Mouse (Mus musculus) hindbrain, postnatal 0 days (tissue): ENCODE measurements around the gene Rpl27. TPM values are rescaled to one million over a fixed set of nuclear protein-coding genes. Genes with fewer than 3 reads are reported as not detected.

ENCODE experiments used
- ATAC-seq: fragments of 200-750 bp; cut with Nextera tagmentation; 2 replicates; pipeline ENCODE4 v1.8.0; 2017; ENCODE audit warnings: mild to moderate bottlenecking, moderate TSS enrichment, moderate library complexity
- DNase-seq: peaks from one replicate; pipeline ENCODE4 v3.0.0-alpha.2; 2015; ENCODE audit warnings: low spot score
- H3K27ac ChIP-seq: fragments of 300-500 bp; sonication (generic); 2 replicates; pipeline ENCODE4 v1.5.1; 2014; ENCODE audit warnings: mild to moderate bottlenecking
- H3K27me3 ChIP-seq: fragments of 300-500 bp; sonication (generic); 2 replicates; pipeline ENCODE4 v1.6.1; 2014; ENCODE audit warnings: low read length, mixed read lengths; ENCODE audit not compliant: insufficient read depth
- H3K36me3 ChIP-seq: fragments of 300-500 bp; sonication (generic); 2 replicates; pipeline ENCODE4 v1.6.1; 2014; ENCODE audit warnings: low read length, mixed read lengths; ENCODE audit not compliant: insufficient read depth
- H3K4me1 ChIP-seq: fragments of 300-500 bp; sonication (generic); 2 replicates; pipeline ENCODE4 v1.6.1; 2014; ENCODE audit warnings: antibody characterized with exemption, low read length, mixed read lengths; ENCODE audit not compliant: insufficient read depth
- H3K4me2 ChIP-seq: fragments of 300-500 bp; sonication (generic); 2 replicates; pipeline ENCODE4 v1.6.1; 2014; ENCODE audit warnings: low read depth, mild to moderate bottlenecking, low read length, moderate library complexity, mixed read lengths
- H3K4me3 ChIP-seq: fragments of 300-500 bp; sonication (generic); 2 replicates; pipeline ENCODE4 v1.5.1; 2014; ENCODE audit warnings: low read length
- H3K9ac ChIP-seq: fragments of 300-500 bp; sonication (generic); replicated peaks from 2 replicates; pipeline ENCODE4 v1.6.1; 2014; ENCODE audit warnings: mild to moderate bottlenecking, low read length, moderate library complexity, mixed read lengths
- H3K9me3 ChIP-seq: fragments of 300-500 bp; sonication (generic); 2 replicates; pipeline ENCODE4 v1.6.1; 2016; ENCODE audit warnings: low read length, mixed read lengths
- CTCF ChIP-seq: IDR thresholded peaks from 2 replicates; pipeline ENCODE4 v1.5.1; 2016; ENCODE audit warnings: antibody characterized with exemption, control low read depth, low read depth
- WGBS: fragments of 180-500 bp; shearing (Covaris S2); extraction: QIAGEN DNeasy Blood & Tissue Kit; methylation state at CpG from one replicate; pipeline ENCODE4 v1.1.7; 2014; 5-methylcytosine and 5-hydroxymethylcytosine counted together
- microRNA-seq, 2 experiments: library from miRNA; unstranded; fragments of <30 nt; microRNA quantifications; one replicate each; pipeline ENCODE4; 2016
- polyA plus RNA-seq: library from polyadenylated mRNA; unstranded; fragments of >200 nt; fragmentation: Nextera tagmentation; extraction: Ambion mirVana; gene quantifications from 2 replicates; pipeline ENCODE4 v1.2.1, GENCODE M21; 2015
- total RNA-seq: library from RNA; depleted of rRNA; stranded (reverse); fragments of >200 nt; gene quantifications from 2 replicates; pipeline ENCODE4 v1.2.3, GENCODE M21; 2014; rRNA removed

Rpl27 gene
- total and polyA plus RNA-seq, 2 experiments from 2014 or later: 276 to 535 TPM

GRCm38 (mm10) chr11:101480912-101481311 lies 38.8 kb downstream of the Rpl27 start:
- H3K9ac ChIP-seq: no peak overlapping the region
- H3K4me3 ChIP-seq: no peak overlapping the region
- WGBS: 62% methylated on average over 6 of the region's 6 CpGs
- TF ChIP-seq CTCF: no peak
- H3K4me1 ChIP-seq: peaks cover 12% of the 10 kb centered on the region
- no peaks in the 10 kb centered on the region for H3K27me3 ChIP-seq
- no peaks in the 10 kb centered on the region for H3K9me3 ChIP-seq
- ATAC-seq (no peak), DNase-seq (no peak)
- no peak overlapping the region for H3K4me2 ChIP-seq
- H3K36me3 ChIP-seq: no peaks in the 10 kb centered on the region
- H3K27ac ChIP-seq: no peak overlapping the region

DNA sequence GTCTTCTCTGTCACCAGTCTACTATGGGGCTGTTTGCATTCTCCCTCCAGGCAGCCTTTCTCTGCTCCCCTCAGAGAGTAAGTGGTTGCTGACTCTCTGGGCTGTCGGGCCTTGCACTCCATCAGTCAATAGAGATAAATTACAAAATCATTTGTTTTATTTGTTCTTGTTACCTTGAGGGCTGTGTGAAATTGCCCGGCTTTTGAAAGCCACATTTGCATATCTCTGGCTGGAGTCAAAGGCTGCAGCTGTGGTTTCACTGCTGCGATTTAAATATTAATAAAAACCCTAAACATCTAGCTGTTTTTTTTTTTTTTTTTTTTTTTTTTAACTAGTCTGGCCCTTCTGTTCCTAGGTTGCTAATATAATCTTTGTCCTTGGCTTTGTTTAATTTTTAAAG lies 41.7 kb downstream of the Rpl27 start:
- H3K9me3 ChIP-seq: no peaks in the 10 kb centered on the region
- no peak overlapping the region for H3K4me3 ChIP-seq
- no peak overlapping the region for H3K9ac ChIP-seq
- H3K4me2 ChIP-seq: no peak overlapping the region
- H3K36me3 ChIP-seq: no peaks in the 10 kb centered on the region
- ATAC-seq: no peak
- peaks cover 6% of the 10 kb centered on the region; the same call in 1 of the 2 replicates for H3K4me1 ChIP-seq
- H3K27ac ChIP-seq: no peak overlapping the region
- 18% methylated on average over 3 of the region's 3 CpGs for WGBS
- TF ChIP-seq CTCF: no peak
- DNase-seq: no peak
- H3K27me3 ChIP-seq: no peaks in the 10 kb centered on the region

DNA sequence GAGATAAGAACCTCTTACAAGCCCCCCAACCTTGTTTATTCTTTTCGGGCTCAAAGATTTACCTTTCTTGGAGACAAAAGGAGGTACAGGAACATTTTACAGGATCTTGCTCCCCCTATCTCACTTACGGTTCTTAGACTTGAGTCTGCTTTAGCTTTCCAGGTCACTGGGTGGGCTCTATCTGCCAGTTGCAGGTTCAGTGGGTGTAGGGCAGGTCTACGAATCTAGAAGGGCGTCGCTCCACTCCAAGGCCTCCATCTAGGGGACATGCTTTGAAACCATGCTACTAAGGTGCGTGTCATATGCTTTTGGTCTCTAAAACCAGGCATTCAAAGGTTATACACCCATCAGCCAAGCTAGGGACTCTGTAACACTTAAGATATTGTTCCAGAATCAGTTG lies 42.1 kb downstream of the Rpl27 start:
- Histone ChIP-seq H3K27me3 (no peaks in the 10 kb centered on the region), H3K9me3 (no peaks in the 10 kb centered on the region), H3K4me1 (peaks cover 2% of the 10 kb centered on the region; the same call in 1 of the 2 replicates), H3K36me3 (no peaks in the 10 kb centered on the region), H3K4me2 (no peak overlapping the region), H3K9ac (no peak overlapping the region), H3K4me3 (no peak overlapping the region), H3K27ac (no peak overlapping the region)
- no peak for TF ChIP-seq CTCF
- no peak for ATAC-seq
- no peak for DNase-seq
- 72% methylated on average over 6 of the region's 6 CpGs for WGBS

DNA sequence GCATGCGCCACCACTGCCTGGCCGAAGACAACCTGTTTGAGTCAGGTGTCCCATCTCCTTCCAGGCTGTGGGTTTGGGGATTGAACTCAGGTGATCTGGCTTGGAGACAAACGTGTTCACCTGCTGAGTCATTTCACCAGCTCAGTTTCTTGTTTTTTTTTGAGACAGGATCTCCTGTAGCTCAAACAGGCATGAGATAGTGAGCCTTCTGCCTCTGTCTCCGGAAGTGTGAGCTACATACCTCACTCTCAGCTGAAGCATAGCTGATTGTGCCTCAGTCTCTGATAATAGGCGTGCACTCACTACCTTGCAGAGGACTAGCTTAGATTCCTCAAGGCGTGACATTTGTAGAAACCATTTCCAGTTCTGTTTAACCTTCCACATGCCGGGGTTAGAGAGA lies 42.7 kb downstream of the Rpl27 start:
- DNase-seq: no peak
- WGBS: 84% methylated on average over 7 of the region's 7 CpGs
- Histone ChIP-seq H3K4me1 (no peaks in the 10 kb centered on the region), H3K27me3 (no peaks in the 10 kb centered on the region), H3K36me3 (no peaks in the 10 kb centered on the region), H3K4me2 (no peak overlapping the region), H3K9ac (no peak overlapping the region), H3K4me3 (no peak overlapping the region), H3K27ac (no peak overlapping the region), H3K9me3 (no peaks in the 10 kb centered on the region)
- no peak for ATAC-seq
- no peak for TF ChIP-seq CTCF

- Histone ChIP-seq H3K4me1 (no peaks in the 10 kb centered on the region), H3K36me3 (no peaks in the 10 kb centered on the region), H3K4me3 (no peak overlapping the region), H3K4me2 (no peak overlapping the region), H3K9me3 (no peaks in the 10 kb centered on the region), H3K27ac (no peak overlapping the region), H3K27me3 (no peaks in the 10 kb centered on the region), H3K9ac (no peak overlapping the region)
- ATAC-seq (no peak), DNase-seq (no peak)
- TF ChIP-seq CTCF: no peak
- WGBS: 48% methylated on average over 6 of the region's 6 CpGs
Measured at GRCm38 (mm10) chr11:101485509-101486028, 43.5 kb downstream of the Rpl27 start.

GRCm38 (mm10) chr11:101486126-101486525 lies 44.0 kb downstream of the Rpl27 start:
- no peak overlapping the region for H3K27ac ChIP-seq

More at GRCm38 (mm10) chr11:101486126-101486525, 44.0 kb downstream of the Rpl27 start:
- ATAC-seq (no peak), DNase-seq (no peak)
- 73% methylated on average over 6 of the region's 6 CpGs for WGBS
- no peak overlapping the region for H3K4me2 ChIP-seq
- no peak overlapping the region for H3K4me3 ChIP-seq
- H3K36me3 ChIP-seq: no peaks in the 10 kb centered on the region
- TF ChIP-seq CTCF: no peak
- no peak overlapping the region for H3K9ac ChIP-seq
- no peaks in the 10 kb centered on the region for H3K9me3 ChIP-seq
- no peaks in the 10 kb centered on the region for H3K27me3 ChIP-seq
- no peaks in the 10 kb centered on the region for H3K4me1 ChIP-seq

Small RNAs within 50 kb of the gene (microRNA-seq; reads per million reads assigned to microRNA genes)
- gene Mir6929: 0 reads per million in 2 experiments

Other genes starting within 250 kb of the Rpl27 start
- gene Ezh1, start 215.8 kb upstream of the Rpl27 start, total RNA-seq: 26.7 and 27.6 TPM in 2 replicates
- 20.1 and 22.2 TPM in 2 replicates for gene Ezh1, start 215.8 kb upstream of the Rpl27 start, polyA plus RNA-seq
- 66.1 and 72.7 TPM in 2 replicates for gene Ramp2, start 196.3 kb upstream of the Rpl27 start, total RNA-seq
- 108 and 111 TPM in 2 replicates for gene Ramp2, start 196.3 kb upstream of the Rpl27 start, polyA plus RNA-seq
- gene Vps25, start 188.6 kb upstream of the Rpl27 start, total RNA-seq: 66.1 and 82.1 TPM in 2 replicates
- gene Vps25, start 188.6 kb upstream of the Rpl27 start, polyA plus RNA-seq: 134 and 137 TPM in 2 replicates
- 1.5 and 2.5 TPM in 2 replicates for gene Wnk4, start 181.7 kb upstream of the Rpl27 start, total RNA-seq
- gene Wnk4, start 181.7 kb upstream of the Rpl27 start, polyA plus RNA-seq: 6.5 and 8.0 TPM in 2 replicates
- 0.10 TPM in 1 of 2 replicates, not detected in the other for gene Cntd1, start 163.3 kb upstream of the Rpl27 start, total RNA-seq
- 0.66 and 0.89 TPM in 2 replicates for gene Cntd1, start 163.3 kb upstream of the Rpl27 start, polyA plus RNA-seq
- 146 and 154 TPM in 2 replicates for gene Coa3, start 163.2 kb upstream of the Rpl27 start, total RNA-seq
- gene Coa3, start 163.2 kb upstream of the Rpl27 start, polyA plus RNA-seq: 214 and 225 TPM in 2 replicates
- 71.1 and 95.3 TPM in 2 replicates for gene Becn1, start 140.0 kb upstream of the Rpl27 start, total RNA-seq
- gene Becn1, start 140.0 kb upstream of the Rpl27 start, polyA plus RNA-seq: 140 and 145 TPM in 2 replicates
- 68.3 and 71.1 TPM in 2 replicates for gene Psme3, start 126.1 kb upstream of the Rpl27 start, total RNA-seq
- 78.2 and 83.9 TPM in 2 replicates for gene Psme3, start 126.1 kb upstream of the Rpl27 start, polyA plus RNA-seq
- 3.8 and 4.1 TPM in 2 replicates for gene Aoc2, start 117.2 kb upstream of the Rpl27 start, total RNA-seq
- 0.59 and 0.63 TPM in 2 replicates for gene Aoc2, start 117.2 kb upstream of the Rpl27 start, polyA plus RNA-seq
- 0.36 and 0.47 TPM in 2 replicates for gene Aoc3, start 111.7 kb upstream of the Rpl27 start, total RNA-seq
- 0.10 and 0.16 TPM in 2 replicates for gene Aoc3, start 111.7 kb upstream of the Rpl27 start, polyA plus RNA-seq
- gene G6pc, start 74.7 kb upstream of the Rpl27 start, total RNA-seq: 0.26 TPM in 1 of 2 replicates, not detected in the other
- gene G6pc, start 74.7 kb upstream of the Rpl27 start, polyA plus RNA-seq: not detected in 2 replicates
- 62.5 and 69.4 TPM in 2 replicates for gene Aarsd1, start 24.7 kb upstream of the Rpl27 start, total RNA-seq
- 89.9 and 91.6 TPM in 2 replicates for gene Aarsd1, start 24.7 kb upstream of the Rpl27 start, polyA plus RNA-seq
- gene Gm27029, start 17.5 kb upstream of the Rpl27 start, total RNA-seq: 2.2 TPM in 1 of 2 replicates, not detected in the other
- 4.7 and 6.4 TPM in 2 replicates for gene Gm27029, start 17.5 kb upstream of the Rpl27 start, polyA plus RNA-seq
- 11.6 and 12.4 TPM in 2 replicates for gene Rundc1, start 17.2 kb upstream of the Rpl27 start, total RNA-seq
- 21.4 and 22.7 TPM in 2 replicates for gene Rundc1, start 17.2 kb upstream of the Rpl27 start, polyA plus RNA-seq
- gene Ptges3l, start 17.0 kb upstream of the Rpl27 start, total RNA-seq: 0.31 and 0.58 TPM in 2 replicates
- gene Ptges3l, start 17.0 kb upstream of the Rpl27 start, polyA plus RNA-seq: 3.8 and 4.6 TPM in 2 replicates
- 3.9 and 4.2 TPM in 2 replicates for gene Ifi35, start 6.1 kb downstream of the Rpl27 start, total RNA-seq
- 5.3 and 5.8 TPM in 2 replicates for gene Ifi35, start 6.1 kb downstream of the Rpl27 start, polyA plus RNA-seq
- 103 and 140 TPM in 2 replicates for gene Rnd2, start 22.7 kb downstream of the Rpl27 start, total RNA-seq
- gene Rnd2, start 22.7 kb downstream of the Rpl27 start, polyA plus RNA-seq: 143 and 154 TPM in 2 replicates
- gene Vat1, start 23.9 kb downstream of the Rpl27 start, total RNA-seq: 290 and 295 TPM in 2 replicates
- gene Vat1, start 23.9 kb downstream of the Rpl27 start, polyA plus RNA-seq: 106 and 114 TPM in 2 replicates
- 6.7 and 8.5 TPM in 2 replicates for gene Brca1, start 109.7 kb downstream of the Rpl27 start, total RNA-seq
- gene Brca1, start 109.7 kb downstream of the Rpl27 start, polyA plus RNA-seq: 2.3 and 2.4 TPM in 2 replicates
- gene Nbr1, start 109.9 kb downstream of the Rpl27 start, total RNA-seq: 93.6 and 152 TPM in 2 replicates
- 53.9 and 55.9 TPM in 2 replicates for gene Nbr1, start 109.9 kb downstream of the Rpl27 start, polyA plus RNA-seq
- 2.6 and 5.2 TPM in 2 replicates for gene Tmem106a, start 139.9 kb downstream of the Rpl27 start, total RNA-seq
- gene Tmem106a, start 139.9 kb downstream of the Rpl27 start, polyA plus RNA-seq: 5.1 and 5.3 TPM in 2 replicates
- not detected in 2 replicates for gene Gm11634, start 157.0 kb downstream of the Rpl27 start, total RNA-seq
- gene Gm11634, start 157.0 kb downstream of the Rpl27 start, polyA plus RNA-seq: not detected in 2 replicates
- gene Rdm1, start 184.9 kb downstream of the Rpl27 start, total RNA-seq: 12.4 and 15.2 TPM in 2 replicates
- 13.8 and 15.9 TPM in 2 replicates for gene Rdm1, start 184.9 kb downstream of the Rpl27 start, polyA plus RNA-seq
- 5.7 and 6.5 TPM in 2 replicates for gene Arl4d, start 223.2 kb downstream of the Rpl27 start, total RNA-seq
- gene Arl4d, start 223.2 kb downstream of the Rpl27 start, polyA plus RNA-seq: 6.2 TPM in 2 replicates